Mouse (Mus musculus): ENCODE results near the gene Ttn.

Ttn gene

DNA sequence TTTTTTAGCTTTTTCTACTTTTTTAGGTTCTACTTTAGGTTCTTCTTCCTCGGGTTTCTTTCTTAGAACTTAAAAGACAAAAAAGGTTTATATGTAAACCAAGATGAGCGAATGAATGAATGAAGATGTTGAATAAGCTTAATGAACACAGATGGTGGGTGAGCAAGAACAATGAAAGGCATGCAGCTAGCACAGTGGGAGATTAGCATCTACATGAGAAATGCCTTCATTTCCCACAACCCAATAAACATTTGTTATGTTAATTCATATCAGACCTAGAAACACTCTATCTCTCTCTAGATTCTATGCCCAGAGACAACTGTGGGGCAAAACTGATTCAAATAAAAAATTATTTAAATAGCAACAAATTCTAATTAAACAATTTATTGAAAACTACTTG lies 164.6 kb downstream of the Ttn start:
- no peak for DNase-seq

DNA sequence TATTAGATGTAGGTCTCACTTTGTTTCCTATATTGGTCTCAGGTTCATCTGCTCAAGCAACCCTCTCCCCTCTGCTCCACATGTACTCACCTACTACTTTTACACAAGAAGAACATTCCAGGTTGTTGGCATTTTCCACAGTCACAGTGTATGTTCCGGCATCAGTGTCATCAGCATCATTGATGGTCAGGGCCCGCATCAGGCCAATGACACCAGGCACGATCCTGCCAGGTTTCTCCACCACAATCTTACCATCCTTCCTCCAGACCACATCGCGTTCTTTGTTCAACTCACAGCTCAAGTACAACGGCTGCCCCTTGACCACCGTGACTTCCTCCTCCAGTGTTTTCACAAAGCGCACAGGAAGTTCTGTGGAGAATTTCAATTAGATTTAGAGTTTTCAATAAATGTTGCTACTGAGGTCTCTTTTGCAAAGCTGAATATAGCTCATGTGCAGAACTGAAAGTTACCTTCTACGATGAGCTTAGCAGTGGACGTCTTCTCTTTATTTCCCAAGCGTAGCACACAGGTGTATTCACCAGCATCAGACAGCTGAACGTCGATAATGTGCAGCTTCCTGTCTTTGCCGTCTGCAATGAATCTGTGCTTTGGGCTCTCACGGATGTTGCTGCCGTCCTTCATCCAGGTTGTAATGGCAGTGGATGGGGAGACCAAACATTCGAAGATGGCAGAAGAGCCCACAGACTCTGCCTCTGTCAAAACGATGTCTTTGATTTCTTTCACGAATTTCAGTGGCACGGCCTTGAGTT lies 168.1 kb downstream of the Ttn start:
- DNase-seq: no peak

DNA sequence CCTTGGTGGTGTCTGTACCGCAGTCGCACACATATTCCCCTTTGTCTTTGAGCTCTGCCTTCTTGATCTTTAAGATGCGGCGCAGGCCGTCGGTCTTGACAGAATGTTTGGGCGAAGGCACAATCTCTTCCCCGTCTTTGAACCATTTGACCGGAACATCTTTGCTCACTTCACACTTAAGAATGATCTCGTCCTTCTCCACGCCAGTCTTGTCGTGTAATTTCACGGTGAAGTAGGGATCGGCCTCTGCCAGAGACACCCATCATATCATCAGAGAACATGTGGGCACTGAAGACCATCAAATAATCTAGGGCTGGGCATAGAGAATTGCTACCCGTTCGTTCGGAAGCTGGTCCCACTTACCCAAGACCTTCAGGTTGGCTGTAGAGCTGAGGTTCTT lies 171.2 kb downstream of the Ttn start:
- no peak for DNase-seq

DNA sequence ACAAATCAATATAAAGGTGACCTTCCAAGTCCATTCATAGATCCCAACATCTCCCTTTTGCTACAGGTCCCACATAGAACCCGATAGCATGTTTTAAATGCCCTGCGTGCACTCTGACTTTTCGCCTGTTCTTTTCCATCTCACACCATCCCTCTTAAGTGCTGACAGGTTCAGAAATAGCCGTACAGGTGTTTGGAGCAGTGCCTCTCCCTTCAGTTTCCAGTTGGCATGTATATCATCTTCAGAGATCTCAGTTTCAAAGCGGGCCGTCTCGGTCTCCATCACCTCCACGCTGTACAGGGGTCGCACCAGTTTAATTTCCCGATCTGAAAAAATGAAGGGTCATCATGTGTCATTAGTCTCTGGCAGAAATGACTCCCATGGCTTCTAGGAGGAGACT lies 174.0 kb downstream of the Ttn start:
- DNase-seq: no peak

DNA sequence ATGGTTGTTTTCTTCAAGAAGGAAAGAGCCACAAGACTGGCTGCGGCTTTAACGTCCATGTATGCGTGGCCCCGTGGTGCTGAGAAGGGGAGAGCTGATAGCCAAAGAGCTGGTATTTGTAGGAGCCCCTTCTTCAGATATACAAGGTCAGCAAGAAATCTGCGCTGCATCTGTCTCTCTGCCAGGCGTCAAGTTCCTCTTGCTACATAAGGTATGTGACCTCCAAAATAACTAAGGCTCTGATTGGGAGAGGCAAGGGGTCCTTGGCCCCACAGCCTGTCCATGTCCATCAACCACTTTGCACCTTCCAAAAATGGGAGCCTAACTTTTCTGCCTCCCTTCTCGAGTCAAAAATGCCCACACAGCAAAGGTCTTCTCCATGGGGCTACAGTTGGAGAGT lies 175.1 kb downstream of the Ttn start:
- DNase-seq: no peak

DNA sequence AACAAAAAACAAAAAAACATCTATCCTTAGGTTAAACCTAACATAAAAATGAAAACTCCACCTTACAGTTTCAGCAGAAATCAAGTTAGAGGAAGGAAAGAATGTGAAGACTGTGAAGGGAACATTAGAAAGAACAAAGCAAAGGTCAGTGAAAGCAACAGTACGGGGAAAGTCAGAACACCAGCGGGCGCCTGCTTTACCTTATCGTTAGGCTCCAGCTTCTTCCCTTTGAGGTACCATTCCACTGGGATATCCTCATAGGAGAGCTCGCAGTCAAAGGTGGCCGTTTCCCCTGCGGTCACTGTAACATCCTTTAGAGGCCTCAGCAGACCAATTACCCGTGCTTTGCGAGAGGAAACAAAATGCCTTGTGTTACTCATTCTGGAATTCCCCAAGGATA lies 175.5 kb downstream of the Ttn start:
- DNase-seq: no peak

DNA sequence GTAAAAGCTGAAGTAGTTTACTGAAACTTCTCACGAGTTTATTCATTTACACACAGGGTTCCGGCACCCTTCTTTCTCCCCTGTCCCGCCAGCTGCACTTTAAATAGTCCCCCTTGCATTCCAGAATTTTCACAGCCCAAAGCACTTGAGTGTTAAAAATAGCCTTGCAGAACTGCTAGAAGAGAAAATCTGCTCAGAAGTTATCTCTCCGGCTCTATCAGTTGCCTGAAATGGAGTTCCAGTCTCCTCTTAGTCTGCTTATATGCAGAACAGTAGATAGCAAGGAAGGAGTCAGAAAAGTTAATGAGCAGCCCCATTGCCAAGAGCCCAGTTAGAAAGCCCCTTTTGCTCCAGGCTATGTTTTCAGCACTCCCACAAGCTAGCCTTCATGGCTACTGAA lies 176.0 kb downstream of the Ttn start:
- no peak for DNase-seq

DNA sequence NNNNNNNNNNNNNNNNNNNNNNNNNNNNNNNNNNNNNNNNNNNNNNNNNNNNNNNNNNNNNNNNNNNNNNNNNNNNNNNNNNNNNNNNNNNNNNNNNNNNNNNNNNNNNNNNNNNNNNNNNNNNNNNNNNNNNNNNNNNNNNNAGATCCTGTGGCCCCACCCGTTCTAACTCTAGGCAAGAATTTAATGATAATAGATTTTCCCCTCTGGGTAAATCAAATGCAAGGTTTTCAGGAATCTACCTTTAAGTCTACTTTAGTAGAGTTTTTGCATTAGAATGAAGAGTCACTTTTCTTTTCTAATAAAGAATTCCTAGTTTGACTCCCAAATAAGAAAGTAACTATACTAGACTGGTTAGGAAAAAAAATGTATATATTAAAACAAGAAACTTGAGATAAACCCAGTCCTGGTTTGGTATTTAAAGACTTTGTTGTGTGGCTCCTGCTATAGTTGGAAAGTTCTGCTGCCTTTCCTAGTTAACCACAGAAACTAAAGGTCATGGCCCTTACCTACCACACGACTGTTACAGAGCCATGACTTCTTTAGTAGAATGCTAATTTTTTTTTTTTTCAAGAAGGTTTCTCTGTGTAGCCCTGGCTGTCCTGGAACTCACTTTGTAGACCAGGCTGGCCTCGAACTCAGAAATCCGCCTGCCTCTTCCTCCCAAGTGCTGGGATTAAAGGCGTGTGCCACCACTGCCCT lies 177.0 kb downstream of the Ttn start:
- DNase-seq: no peak

DNA sequence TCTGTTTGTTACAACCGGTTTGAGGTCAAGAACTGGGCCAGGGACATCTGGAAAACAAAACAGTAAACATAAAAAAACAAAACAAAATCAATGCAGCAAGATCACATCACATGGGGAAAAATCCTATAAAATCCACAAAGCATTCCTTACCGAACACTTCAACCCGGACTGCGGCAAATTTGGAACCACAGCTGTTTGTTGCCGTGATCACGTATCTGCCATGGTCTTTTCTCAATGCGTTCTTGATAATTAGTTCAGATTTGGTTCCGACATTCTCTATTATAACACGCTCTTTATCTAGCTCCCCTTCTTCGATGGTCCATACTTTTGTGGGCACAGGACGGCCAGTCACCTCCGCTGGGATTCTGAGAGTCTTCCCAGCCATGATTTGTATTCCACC lies 198.2 kb downstream of the Ttn start:
- no peak for DNase-seq

DNA sequence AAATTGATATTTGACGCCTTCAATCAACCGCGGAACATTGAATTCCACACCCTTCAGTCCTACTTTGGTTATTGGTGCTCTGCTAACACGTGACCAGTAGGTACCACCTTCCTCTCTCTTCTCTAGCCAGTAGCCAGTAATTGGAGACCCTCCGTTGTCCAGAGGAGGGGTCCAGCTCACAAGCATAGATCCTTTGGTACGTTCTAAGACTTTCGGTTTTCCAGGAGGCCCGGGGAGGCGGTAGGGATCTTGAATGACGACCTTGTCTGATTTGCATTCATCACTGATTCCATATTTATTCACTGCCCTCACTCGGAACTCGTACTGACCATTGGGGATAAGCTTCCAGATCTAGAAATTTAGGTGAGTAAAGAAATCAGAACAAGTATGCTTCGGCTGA lies 201.6 kb downstream of the Ttn start:
- DNase-seq: no peak

DNA sequence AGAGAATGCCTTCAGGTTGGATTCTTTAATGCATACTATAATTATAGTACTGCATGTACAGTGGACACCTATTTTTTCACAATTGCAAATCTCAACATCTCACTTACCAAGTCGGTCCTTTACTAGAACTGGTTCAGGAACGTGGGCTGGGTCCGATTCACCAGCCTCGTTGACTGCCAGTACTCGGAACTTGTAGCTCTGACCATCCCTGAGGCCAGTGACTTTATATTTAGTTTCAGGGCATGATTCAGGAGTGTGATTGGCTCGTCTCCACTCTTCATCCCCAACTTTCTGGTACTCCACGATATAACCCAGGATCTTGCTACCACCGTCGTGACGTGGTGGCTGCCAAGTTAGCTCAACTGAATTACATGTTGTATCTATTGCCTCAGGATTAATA lies 212.5 kb downstream of the Ttn start:
- DNase-seq: no peak

DNA sequence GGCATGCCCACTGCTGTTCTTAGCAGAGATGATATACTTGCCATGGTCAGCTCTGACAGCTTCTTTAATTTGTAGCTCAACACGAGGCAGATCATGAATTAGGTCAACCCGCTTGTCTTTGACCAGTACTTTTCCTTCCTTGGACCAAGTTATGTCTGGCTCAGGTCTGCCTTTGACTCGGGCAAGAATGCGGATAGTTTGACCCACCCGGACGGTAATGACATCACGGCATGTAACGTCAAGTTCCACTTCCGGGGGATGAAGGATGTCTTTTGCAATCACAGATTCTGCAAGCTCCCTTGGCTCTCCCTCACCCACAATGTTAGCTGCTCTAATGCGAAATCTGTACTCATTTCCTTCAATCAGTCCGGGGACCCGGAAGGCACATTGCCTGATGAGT lies 215.1 kb downstream of the Ttn start:
- DNase-seq: no peak

DNA sequence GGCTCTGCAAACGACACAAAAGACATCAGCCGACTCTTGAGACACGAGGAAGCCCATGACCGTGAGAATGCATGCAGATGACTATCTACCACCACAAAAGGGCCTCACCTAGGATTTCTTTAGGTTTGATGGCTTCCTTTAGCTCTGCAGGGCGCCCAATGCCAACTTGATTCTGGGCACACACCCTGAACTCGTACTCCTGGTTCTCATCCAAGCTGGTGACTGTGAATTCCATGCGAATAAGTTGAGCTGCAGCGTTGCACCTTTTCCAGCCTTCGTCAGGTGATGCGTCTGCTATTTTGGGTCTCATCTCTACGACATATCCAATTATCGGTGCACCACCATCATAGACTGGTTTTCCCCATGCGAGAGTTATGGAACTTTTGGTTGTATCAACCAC lies 217.8 kb downstream of the Ttn start:
- no peak for DNase-seq

DNA sequence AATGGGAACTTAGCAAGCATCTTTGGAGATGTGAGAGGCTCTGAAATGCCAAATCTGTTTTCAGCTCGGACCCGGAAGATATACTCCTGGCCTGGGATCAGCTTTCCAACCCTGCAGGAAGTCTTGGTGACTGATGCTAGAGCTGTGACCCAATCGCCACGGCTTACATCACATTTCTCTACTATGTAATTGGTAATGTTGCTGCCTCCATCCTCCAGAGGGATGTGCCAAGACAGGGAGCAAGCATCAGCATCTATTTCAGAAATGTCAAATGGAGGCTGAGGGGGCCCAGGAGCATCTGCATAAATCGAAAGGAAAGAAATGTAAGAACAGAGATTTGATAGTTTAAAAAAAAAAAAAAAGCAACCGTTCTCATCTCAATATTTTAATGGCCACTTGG lies 220.2 kb downstream of the Ttn start:
- DNase-seq: no peak

DNA sequence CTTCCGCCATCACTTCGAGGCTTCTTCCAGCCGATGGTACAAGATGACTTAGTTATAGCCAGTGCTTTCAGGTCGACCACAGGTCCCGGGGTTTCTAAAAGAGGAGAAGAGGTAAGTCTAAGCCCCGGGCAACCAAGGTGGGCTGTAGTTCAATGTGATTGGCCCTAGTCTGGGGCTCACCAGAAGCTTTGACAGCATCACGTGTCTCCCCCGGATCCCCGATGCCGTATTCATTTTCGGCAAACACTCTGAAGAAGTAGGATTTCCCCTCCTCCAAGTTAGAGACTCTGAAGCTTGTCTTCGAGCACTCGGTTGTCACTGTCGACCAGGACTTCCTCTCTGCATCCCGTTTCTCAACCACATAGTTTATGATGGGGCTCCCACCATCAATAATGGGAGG lies 225.9 kb downstream of the Ttn start:
- DNase-seq: no peak

DNA sequence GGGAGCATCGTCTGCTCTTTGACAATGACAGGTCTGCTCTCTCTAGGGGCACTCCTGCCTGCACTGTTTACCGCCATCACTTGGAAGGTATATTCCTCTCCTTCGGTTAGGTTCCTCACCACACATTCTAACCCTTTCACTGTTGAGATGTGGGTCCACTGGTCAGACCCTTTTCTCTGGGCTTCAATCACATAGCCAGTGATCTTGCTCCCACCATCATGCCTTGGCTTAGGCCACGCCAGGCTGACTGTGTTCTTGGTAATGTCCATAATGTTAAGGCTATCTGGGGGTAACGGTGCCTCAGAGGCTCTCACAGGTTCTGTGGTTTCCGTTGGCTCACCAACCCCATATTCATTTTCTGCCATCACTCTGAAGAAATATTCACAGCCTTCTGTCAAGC lies 230.4 kb downstream of the Ttn start:
- DNase-seq: no peak

DNA sequence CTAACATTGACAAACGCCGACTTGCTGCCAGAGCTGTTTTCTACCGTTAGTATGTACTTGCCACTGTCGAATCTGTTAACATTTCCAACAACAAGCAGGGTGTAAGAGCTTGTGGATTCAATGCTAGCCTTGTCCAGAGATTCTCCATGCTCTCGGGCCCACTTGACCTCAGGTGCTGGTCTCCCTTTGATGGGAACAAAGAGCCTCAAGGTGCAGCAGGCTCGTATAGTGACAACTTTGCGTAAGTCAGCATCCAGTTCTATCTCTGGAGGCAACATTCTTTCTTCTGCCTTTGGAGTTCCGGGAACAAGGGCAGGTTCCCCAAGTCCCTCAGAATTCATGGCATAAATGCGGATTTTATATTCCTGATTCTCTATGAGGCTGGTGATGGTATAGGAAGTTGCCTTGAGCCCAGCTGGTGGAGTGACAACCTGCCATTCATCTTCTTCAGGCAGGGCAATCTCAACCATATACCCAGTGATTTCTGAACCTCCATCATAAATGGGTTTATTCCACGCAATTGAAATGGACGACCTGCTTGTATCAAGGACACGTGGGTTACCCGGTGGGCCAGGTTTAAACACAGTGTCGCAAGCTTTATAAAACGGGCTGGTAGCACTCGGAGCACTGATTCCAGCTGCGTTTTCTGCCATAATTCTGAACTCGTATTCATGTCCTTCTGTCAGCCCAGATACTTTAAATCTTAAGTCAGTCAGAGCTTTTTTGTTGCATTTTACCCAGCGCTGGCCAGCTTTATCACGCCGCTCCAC lies 232.8 kb downstream of the Ttn start:
- DNase-seq: no peak

DNA sequence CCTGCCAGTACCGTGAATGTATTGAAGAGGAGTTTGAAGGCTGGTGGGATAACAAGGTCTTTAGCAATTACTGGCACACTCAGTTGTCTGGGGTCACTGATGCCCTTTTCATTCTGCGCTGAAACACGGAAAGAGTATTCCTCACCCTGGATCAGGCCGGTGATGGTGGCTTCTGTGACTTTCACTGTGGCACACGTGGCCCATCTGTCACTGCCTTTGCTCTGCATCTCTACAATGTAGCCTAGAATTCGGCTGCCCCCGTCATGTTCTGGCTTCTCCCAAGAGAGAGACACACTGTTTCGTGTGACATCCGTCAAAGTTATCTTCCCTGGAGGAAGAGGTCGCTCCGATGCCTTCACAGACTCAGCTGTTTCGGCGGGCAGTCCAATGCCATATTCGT lies 233.7 kb downstream of the Ttn start:
- no peak for DNase-seq

DNA sequence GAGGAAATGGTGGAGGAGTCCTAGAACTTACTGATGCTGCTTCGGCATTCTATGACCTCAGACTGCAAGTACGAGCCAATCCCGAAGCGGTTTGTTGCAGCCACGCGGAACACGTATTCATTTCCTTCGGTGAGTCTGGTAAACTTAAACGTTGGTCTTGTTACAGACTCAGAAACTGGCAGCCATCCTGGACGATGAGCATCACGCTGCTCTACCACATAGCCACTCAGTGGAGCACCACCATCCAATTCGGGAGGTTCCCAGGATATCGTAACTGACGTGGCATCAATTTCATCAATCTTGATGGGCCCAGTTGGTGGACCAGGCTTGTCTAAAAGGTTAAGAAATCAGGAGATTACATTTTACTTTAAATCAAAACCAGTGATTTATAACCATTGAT lies 262.7 kb downstream of the Ttn start:
- DNase-seq: no peak

DNA sequence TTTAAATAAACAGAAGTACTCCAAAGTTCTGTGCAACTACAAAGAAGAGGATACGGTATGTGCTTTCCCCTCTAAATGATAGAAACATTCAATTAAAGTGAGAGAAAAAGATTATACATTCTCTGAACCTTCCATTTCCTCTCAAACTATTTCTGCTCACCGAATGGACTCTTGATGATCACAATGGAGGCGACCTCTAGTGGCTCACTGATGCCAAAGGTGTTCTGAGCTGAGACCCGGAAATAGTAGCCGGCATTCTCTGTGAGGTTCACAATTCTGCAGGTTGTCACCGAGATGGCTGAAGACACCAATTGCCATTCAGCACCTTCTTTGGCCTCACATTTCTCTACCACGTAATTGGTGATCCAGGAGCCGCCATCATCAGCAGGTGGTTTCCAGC lies 267.4 kb downstream of the Ttn start:
- no peak for DNase-seq

DNA sequence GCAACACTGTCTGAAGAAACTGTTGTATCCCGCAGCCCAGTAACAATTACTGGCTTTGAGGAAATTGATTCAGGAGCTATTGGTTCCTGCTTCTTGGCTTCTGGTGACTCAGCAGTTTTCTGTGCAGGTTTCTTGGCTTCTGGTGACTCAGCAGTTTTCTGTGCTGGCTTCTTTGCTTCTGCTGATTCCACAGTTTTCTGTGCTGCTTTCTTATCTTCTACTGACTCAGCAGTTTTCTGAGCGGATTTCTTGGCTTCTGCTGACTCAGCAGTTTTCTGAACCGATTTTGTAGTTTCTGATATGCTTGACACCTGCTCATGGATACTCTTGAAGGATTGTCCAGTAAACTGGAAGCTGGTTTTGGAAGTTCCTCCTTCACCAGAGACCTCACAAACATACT lies 273.8 kb downstream of the Ttn start:
- DNase-seq: no peak

DNA sequence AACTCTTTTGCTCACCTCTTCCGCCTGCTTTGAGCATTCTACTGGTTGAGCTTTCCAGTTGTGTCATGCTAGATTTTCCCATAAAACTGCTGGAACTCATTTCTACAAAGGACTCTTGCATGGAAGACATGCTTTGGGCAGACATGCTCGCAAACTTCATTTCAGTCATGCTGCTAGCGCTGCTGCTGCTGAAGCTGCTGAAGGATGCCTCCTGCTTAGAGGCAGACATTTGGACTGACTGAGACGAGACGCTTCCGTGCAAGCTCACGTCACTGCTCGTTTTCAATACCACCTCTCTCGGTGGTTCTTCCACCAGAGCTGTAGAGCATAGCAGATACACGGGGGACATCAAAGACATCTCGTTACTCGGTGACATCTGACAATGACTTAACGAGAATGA lies 276.7 kb downstream of the Ttn start:
- no peak for DNase-seq

DNA sequence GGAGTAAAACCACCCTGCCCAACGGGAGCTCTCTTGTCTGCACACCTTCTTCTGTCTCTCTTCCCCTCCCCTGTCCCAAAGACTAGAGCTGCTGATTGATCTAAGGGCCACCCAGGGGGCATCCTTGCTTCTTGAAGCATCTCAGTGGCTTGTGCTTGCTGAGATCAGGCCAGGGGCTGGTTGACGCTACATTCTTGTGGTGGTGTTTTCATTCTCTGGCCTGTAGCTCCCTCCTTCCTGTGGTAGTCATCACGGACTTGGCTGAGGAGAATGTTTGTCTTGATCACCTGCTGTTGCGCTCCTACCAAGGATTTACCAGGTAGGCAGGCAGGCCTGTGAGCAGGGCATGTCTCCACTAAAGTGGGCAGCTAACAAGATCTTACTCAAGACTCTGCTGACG lies 279.6 kb downstream of the Ttn start:
- DNase-seq: no peak

DNA sequence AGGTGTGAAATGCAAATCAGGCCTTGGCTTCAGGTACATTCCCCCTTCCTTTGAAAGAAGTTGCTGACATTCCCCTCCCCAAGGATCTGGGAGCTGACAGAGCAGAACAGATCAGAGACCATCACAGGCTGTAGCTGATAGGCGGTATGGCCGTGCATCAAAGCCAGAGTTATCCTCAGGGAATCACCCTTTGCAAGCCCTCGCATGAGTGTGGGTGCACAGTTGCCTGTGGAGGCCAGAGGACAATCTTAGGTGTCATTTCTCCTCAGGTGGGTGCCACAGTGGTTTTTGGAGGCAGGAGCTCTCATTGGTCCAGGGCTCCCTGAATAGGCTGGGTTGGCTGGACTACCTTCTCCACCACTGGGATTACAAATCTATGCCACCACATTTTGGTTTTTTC lies 280.2 kb downstream of the Ttn start:
- DNase-seq: no peak

All from cerebellum, postnatal 10 days (tissue).